Mouse (Mus musculus) left cerebral cortex, adult 9 months (tissue): ENCODE results near the gene Serinc4.

Source experiments
- DNase-seq, 2 experiments: peaks; one replicate each; pipeline ENCODE4 v3.0.0; 2022; ENCODE audit warnings: low spot score in 2 of 2

The Serinc4 gene

GRCm38 (mm10) chr2:121396624-121397023, 60.0 kb downstream of the Serinc4 start:
- peak in 1 of 2 experiments; percentile 90 for DNase-seq
